Mouse (Mus musculus) neural tube, embryonic 15.5 days (tissue): Measurements from ENCODE around the gene Olfr1385. TPM values are rescaled to one million over a fixed set of nuclear protein-coding genes. Genes with fewer than 3 reads are reported as not detected.

Source experiments
- polyA plus RNA-seq: library from polyadenylated mRNA; unstranded; fragments of >200 nt; fragmentation: Nextera tagmentation; extraction: Ambion mirVana; gene quantifications from 2 replicates; pipeline ENCODE4 v1.2.1, GENCODE M21; 2015

Gene Olfr1385
- polyA plus RNA-seq, 1 experiment from 2014 or later: not detected

Other genes starting within 250 kb of the Olfr1385 start
- gene Mgat1, start 244.9 kb upstream of the Olfr1385 start, polyA plus RNA-seq: 34.0 and 46.2 TPM in 2 replicates
- gene Olfr1393, start 210.8 kb upstream of the Olfr1385 start, polyA plus RNA-seq: not detected in 2 replicates
- gene Olfr1392, start 203.8 kb upstream of the Olfr1385 start, polyA plus RNA-seq: not detected in 2 replicates
- gene Olfr10, start 184.3 kb upstream of the Olfr1385 start, polyA plus RNA-seq: not detected in 2 replicates
- not detected in 2 replicates for gene Olfr1391, start 166.3 kb upstream of the Olfr1385 start, polyA plus RNA-seq
- gene Olfr1390, start 153.9 kb upstream of the Olfr1385 start, polyA plus RNA-seq: not detected in 2 replicates
- gene Olfr1389, start 66.0 kb upstream of the Olfr1385 start, polyA plus RNA-seq: not detected in 2 replicates
- not detected in 2 replicates for gene Olfr1388, start 52.4 kb upstream of the Olfr1385 start, polyA plus RNA-seq
- gene Olfr1387, start 33.7 kb upstream of the Olfr1385 start, polyA plus RNA-seq: not detected in 2 replicates
- not detected in 2 replicates for gene Olfr1386, start 24.0 kb upstream of the Olfr1385 start, polyA plus RNA-seq
- not detected in 2 replicates for gene Olfr1384, start 17.7 kb downstream of the Olfr1385 start, polyA plus RNA-seq
- gene Olfr1383, start 30.6 kb downstream of the Olfr1385 start, polyA plus RNA-seq: not detected in 2 replicates
- not detected in 2 replicates for gene Olfr1382, start 39.2 kb downstream of the Olfr1385 start, polyA plus RNA-seq
- not detected in 2 replicates for gene Olfr1381, start 54.4 kb downstream of the Olfr1385 start, polyA plus RNA-seq
- gene Olfr1380, start 67.8 kb downstream of the Olfr1385 start, polyA plus RNA-seq: not detected in 2 replicates
- 1.7 and 2.1 TPM in 2 replicates for gene Flt4, start 120.2 kb downstream of the Olfr1385 start, polyA plus RNA-seq
- not detected in 2 replicates for gene Scgb3a1, start 174.5 kb downstream of the Olfr1385 start, polyA plus RNA-seq
- gene Cnot6, start 223.7 kb downstream of the Olfr1385 start, polyA plus RNA-seq: 31.2 and 34.6 TPM in 2 replicates